Mouse (Mus musculus) liver, adult 2 months (tissue): Measurements from ENCODE around the gene Asb16. TPM values are rescaled to one million over a fixed set of nuclear protein-coding genes. Genes with fewer than 3 reads are reported as not detected.
"Not testable (repeated sequence)": the region's sequence is repeated elsewhere in the genome, so short reads cannot be mapped to it uniquely, and the experiment has no call there.

Experiments used
- DNase-seq: peaks from one replicate; pipeline ENCODE4 v3.0.0-alpha.2; 2011; ENCODE audit warnings: low read depth, low spot score; ENCODE audit errors: extremely low read depth
- H3K27ac ChIP-seq: fragments of 200-500 bp; replicated peaks from 2 replicates; pipeline ENCODE4 v1.5.1; 2012; ENCODE audit warnings: low read depth, mild to moderate bottlenecking, control low read depth, inconsistent platforms, low read length; ENCODE audit not compliant: insufficient read depth
- H3K27me3 ChIP-seq: fragments of 200-500 bp; 2 replicates; pipeline ENCODE4 v1.6.1; 2012; ENCODE audit warnings: mild to moderate bottlenecking, moderate library complexity, low read length, inconsistent platforms; ENCODE audit not compliant: control insufficient read depth, insufficient read depth
- H3K36me3 ChIP-seq: fragments of 200-500 bp; 2 replicates; pipeline ENCODE4 v1.6.1; 2012; ENCODE audit warnings: low read length, inconsistent platforms; ENCODE audit not compliant: control insufficient read depth, insufficient read depth
- H3K4me1 ChIP-seq: fragments of 200-500 bp; 2 replicates; pipeline ENCODE4 v1.6.1; 2011; ENCODE audit warnings: low read length; ENCODE audit not compliant: control insufficient read depth, insufficient read depth
- H3K4me3 ChIP-seq: fragments of 200-500 bp; 2 replicates; pipeline ENCODE4 v1.5.1; 2011; ENCODE audit warnings: low read depth, mild to moderate bottlenecking, control low read depth, low read length, moderate library complexity; ENCODE audit not compliant: insufficient read depth
- H3K79me2 ChIP-seq: fragments of 200-500 bp; 2 replicates; pipeline ENCODE4 v1.6.1; 2012; ENCODE audit warnings: inconsistent platforms, mild to moderate bottlenecking, low read length, moderate library complexity; ENCODE audit not compliant: control insufficient read depth, insufficient read depth
- H3K9ac ChIP-seq: fragments of 200-500 bp; 2 replicates; pipeline ENCODE4 v1.6.1; 2012; ENCODE audit warnings: low read depth, mild to moderate bottlenecking, control low read depth, inconsistent platforms, low read length
- CTCF ChIP-seq: fragments of 200-500 bp; IDR thresholded peaks from 2 replicates; pipeline ENCODE4 v1.5.1; 2011; ENCODE audit warnings: low read depth, low read length, control low read depth
- POLR2A ChIP-seq: fragments of 200-500 bp; IDR thresholded peaks from 2 replicates; pipeline ENCODE4 v1.6.1; 2011; ENCODE audit warnings: low read length, control low read depth; ENCODE audit not compliant: insufficient read depth; ENCODE audit errors: extremely low read depth
- WGBS: fragments of 180-500 bp; shearing (Covaris S2); methylation state at CpG from one replicate; pipeline ENCODE4 v1.1.7; 2018; 5-methylcytosine and 5-hydroxymethylcytosine counted together
- polyA plus RNA-seq: library from polyadenylated mRNA; depleted of rRNA; stranded (reverse); fragments of >200 nt; gene quantifications from 2 replicates; pipeline ENCODE4 v1.2.3, GENCODE M21; 2012
- total RNA-seq: library from RNA; depleted of rRNA; stranded (reverse); fragments of >200 nt; gene quantifications from 2 replicates; pipeline ENCODE4 v1.2.3, GENCODE M21; 2014

The Asb16 gene
- total and polyA plus RNA-seq, 2 experiments, result 0.09 to 0.20 TPM

GRCm38 (mm10) chr11:102266631-102267355, 1.8 kb upstream of the Asb16 start:
- Histone ChIP-seq H3K9ac (no peak overlapping the region), H3K4me3 (no peak overlapping the region), H3K36me3 (no peaks in the 10 kb centered on the region), H3K79me2 (no peaks in the 10 kb centered on the region), H3K27me3 (no peaks in the 10 kb centered on the region), H3K4me1 (peaks cover 7% of the 10 kb centered on the region), H3K27ac (no peak overlapping the region)
- DNase-seq, result no peak
- WGBS, result 82% methylated on average over 8 of the region's 8 CpGs
- no peak for TF ChIP-seq POLR2A
- no peak; the same call in 1 of the 2 replicates for TF ChIP-seq CTCF

- peak; percentile 69 for DNase-seq
- H3K4me1 ChIP-seq, result peaks cover 7% of the 10 kb centered on the region
- WGBS, result 5% methylated on average over 11 of the region's 11 CpGs
- H3K36me3 ChIP-seq, result no peaks in the 10 kb centered on the region
- no peaks in the 10 kb centered on the region for H3K27me3 ChIP-seq
- H3K27ac ChIP-seq, result no peak overlapping the region
- H3K79me2 ChIP-seq, result no peaks in the 10 kb centered on the region
- no peak overlapping the region for H3K4me3 ChIP-seq
- H3K9ac ChIP-seq, result no peak overlapping the region
- TF ChIP-seq POLR2A, result no peak
- peak; percentile 82 for TF ChIP-seq CTCF
Measured at GRCm38 (mm10) chr11:102267480-102267879, 1.1 kb upstream of the Asb16 start.

GRCm38 (mm10) chr11:102276411-102276915, 7.9 kb downstream of the Asb16 start:
- TF ChIP-seq POLR2A (no peak), CTCF (0 out of 2 replicates have a peak, but pooled peaks have one; percentile 3)
- Histone ChIP-seq H3K36me3 (no peaks in the 10 kb centered on the region), H3K4me3 (peak overlapping the region; percentile 14; the same call in 1 of the 2 replicates), H3K9ac (peak overlapping the region; percentile 26), H3K27me3 (no peaks in the 10 kb centered on the region), H3K27ac (no peak overlapping the region), H3K79me2 (no peaks in the 10 kb centered on the region), H3K4me1 (peaks cover 3% of the 10 kb centered on the region; the same call in 1 of the 2 replicates)
- 4% methylated on average over 33 of the region's 33 CpGs for WGBS
- no peak for DNase-seq

GRCm38 (mm10) chr11:102277754-102278153, 9.2 kb downstream of the Asb16 start:
- DNase-seq, result no peak
- Histone ChIP-seq H3K79me2 (no peaks in the 10 kb centered on the region), H3K9ac (no peak overlapping the region), H3K27me3 (no peaks in the 10 kb centered on the region), H3K4me3 (no peak overlapping the region), H3K27ac (no peak overlapping the region), H3K4me1 (peaks cover 3% of the 10 kb centered on the region; the same call in 1 of the 2 replicates), H3K36me3 (no peaks in the 10 kb centered on the region)
- TF ChIP-seq POLR2A (no peak), CTCF (no peak)
- WGBS, result 98% methylated on average over 8 of the region's 12 CpGs

GRCm38 (mm10) chr11:102279595-102279994, 11.1 kb downstream of the Asb16 start:
- Histone ChIP-seq H3K9ac (no peak overlapping the region), H3K4me1 (peaks cover 3% of the 10 kb centered on the region; the same call in 1 of the 2 replicates), H3K4me3 (no peak overlapping the region), H3K79me2 (no peaks in the 10 kb centered on the region), H3K27ac (no peak overlapping the region), H3K27me3 (no peaks in the 10 kb centered on the region), H3K36me3 (no peaks in the 10 kb centered on the region)
- no peak for DNase-seq
- 91% methylated on average over 3 of the region's 3 CpGs for WGBS
- TF ChIP-seq POLR2A (no peak), CTCF (no peak)

GRCm38 (mm10) chr11:102280267-102280666, 11.7 kb downstream of the Asb16 start:
- H3K36me3 ChIP-seq, H3K4me1 ChIP-seq, H3K27me3 ChIP-seq, H3K27ac ChIP-seq, DNase-seq, H3K79me2 ChIP-seq, H3K4me3 ChIP-seq, H3K9ac ChIP-seq: not testable (repeated sequence)
- WGBS, result 73% methylated on average over 6 of the region's 6 CpGs
